Mouse (Mus musculus) forebrain, postnatal 0 days (tissue): ENCODE data around the gene Tjap1. TPM values are rescaled to one million over a fixed set of nuclear protein-coding genes. Genes with fewer than 3 reads are reported as not detected.

Experiments used
- ATAC-seq: fragments of 200-750 bp; cut with Nextera tagmentation; 2 replicates; pipeline ENCODE4 v1.8.0; 2017; ENCODE audit warnings: mild to moderate bottlenecking, moderate library complexity
- DNase-seq: peaks from one replicate; pipeline ENCODE4 v3.0.0-alpha.2; 2015
- H3K27ac ChIP-seq: fragments of 300-500 bp; sonication (generic); 2 replicates; pipeline ENCODE4 v1.5.1; 2014; ENCODE audit warnings: low read depth, mild to moderate bottlenecking, antibody characterized with exemption, low read length, moderate library complexity, mixed read lengths
- H3K27me3 ChIP-seq: fragments of 300-500 bp; sonication (generic); 2 replicates; pipeline ENCODE4 v1.6.1; 2014; ENCODE audit warnings: mild to moderate bottlenecking, low read length, mixed read lengths; ENCODE audit not compliant: insufficient read depth
- H3K36me3 ChIP-seq: fragments of 300-500 bp; sonication (generic); 2 replicates; pipeline ENCODE4 v1.6.1; 2014; ENCODE audit warnings: mild to moderate bottlenecking, moderate library complexity; ENCODE audit not compliant: insufficient read depth
- H3K4me1 ChIP-seq: fragments of 300-500 bp; sonication (generic); 2 replicates; pipeline ENCODE4 v1.6.1; 2014; ENCODE audit warnings: antibody characterized with exemption; ENCODE audit not compliant: insufficient read depth
- H3K4me2 ChIP-seq: fragments of 300-500 bp; sonication (generic); 2 replicates; pipeline ENCODE4 v1.6.1; 2014; ENCODE audit warnings: low read depth, mild to moderate bottlenecking, moderate library complexity
- H3K4me3 ChIP-seq: fragments of 300-500 bp; sonication (generic); 2 replicates; pipeline ENCODE4 v1.5.1; 2014; ENCODE audit warnings: low read depth, low read length, mixed read lengths
- H3K9ac ChIP-seq: fragments of 300-500 bp; sonication (generic); 2 replicates; pipeline ENCODE4 v1.6.1; 2014; ENCODE audit warnings: mild to moderate bottlenecking
- H3K9me3 ChIP-seq: fragments of 300-500 bp; sonication (generic); 2 replicates; pipeline ENCODE4 v1.6.1; 2016; ENCODE audit warnings: low read length
- CTCF ChIP-seq: sonication (generic); IDR thresholded peaks from 2 replicates; pipeline ENCODE4 v1.5.1; 2016; ENCODE audit warnings: antibody characterized with exemption, control low read depth, low read depth
- WGBS: fragments of 180-500 bp; shearing (Covaris S2); extraction: QIAGEN DNeasy Blood & Tissue Kit; methylation state at CpG from one replicate; pipeline ENCODE4 v1.1.7; 2014; 5-methylcytosine and 5-hydroxymethylcytosine counted together
- polyA plus RNA-seq: library from polyadenylated mRNA; unstranded; fragments of >200 nt; fragmentation: Nextera tagmentation; extraction: Ambion mirVana; gene quantifications from 2 replicates; pipeline ENCODE4 v1.2.1, GENCODE M21; 2015
- total RNA-seq: library from RNA; depleted of rRNA; stranded (reverse); fragments of >200 nt; gene quantifications from 2 replicates; pipeline ENCODE4 v1.2.3, GENCODE M21; 2014

The Tjap1 gene
- total and polyA plus RNA-seq, 2 experiments from 2014 or later, result 17.6 to 36.9 TPM

DNA sequence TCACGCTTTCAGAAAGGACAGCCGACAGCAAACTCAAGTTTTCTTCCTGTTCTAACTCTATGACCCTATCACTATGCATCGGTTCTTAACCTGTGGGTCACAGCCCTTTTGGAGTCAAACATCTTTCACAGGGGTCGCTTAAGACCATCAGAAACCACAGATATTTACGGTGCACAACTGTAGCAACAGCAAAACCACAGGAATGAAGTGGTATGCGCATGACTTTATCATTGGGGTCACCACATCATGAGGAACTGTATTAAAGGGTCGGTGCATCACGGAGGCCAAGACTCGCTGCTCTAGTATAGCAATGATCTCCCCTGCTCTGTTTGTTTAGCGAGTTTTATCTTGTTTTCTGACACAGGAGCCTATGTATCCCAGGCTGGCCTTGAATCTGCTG lies 33.0 kb upstream of the Tjap1 start:
- TF ChIP-seq CTCF, result no peak
- no peaks in the 10 kb centered on the region for H3K9me3 ChIP-seq
- DNase-seq (no peak), ATAC-seq (no peak)
- no peak overlapping the region for H3K4me2 ChIP-seq
- H3K36me3 ChIP-seq, result no peaks in the 10 kb centered on the region; the same call in 1 of the 2 replicates
- H3K9ac ChIP-seq, result no peak overlapping the region
- 89% methylated on average over 10 of the region's 10 CpGs for WGBS
- no peaks in the 10 kb centered on the region for H3K27me3 ChIP-seq
- H3K4me3 ChIP-seq, result no peak overlapping the region
- H3K27ac ChIP-seq, result no peak overlapping the region
- H3K4me1 ChIP-seq, result no peaks in the 10 kb centered on the region

GRCm38 (mm10) chr17:46313135-46313715 lies 30.4 kb upstream of the Tjap1 start:
- no peak for TF ChIP-seq CTCF
- Histone ChIP-seq H3K9me3 (no peaks in the 10 kb centered on the region), H3K36me3 (peaks cover 2% of the 10 kb centered on the region; the same call in 1 of the 2 replicates), H3K4me3 (no peak overlapping the region), H3K27ac (no peak overlapping the region), H3K9ac (no peak overlapping the region), H3K27me3 (no peaks in the 10 kb centered on the region), H3K4me1 (no peaks in the 10 kb centered on the region), H3K4me2 (no peak overlapping the region)
- no peak for ATAC-seq
- DNase-seq, result no peak
- 90% methylated on average over 9 of the region's 9 CpGs for WGBS

- 85% methylated on average over 10 of the region's 10 CpGs for WGBS
- H3K4me2 ChIP-seq, result no peak overlapping the region
- H3K36me3 ChIP-seq, result peaks cover 3% of the 10 kb centered on the region
- H3K9ac ChIP-seq, result no peak overlapping the region
- H3K4me1 ChIP-seq, result no peaks in the 10 kb centered on the region
- no peak for TF ChIP-seq CTCF
- H3K27me3 ChIP-seq, result no peaks in the 10 kb centered on the region
- H3K27ac ChIP-seq, result no peak overlapping the region
- DNase-seq, result no peak
- no peak overlapping the region for H3K4me3 ChIP-seq
- no peaks in the 10 kb centered on the region for H3K9me3 ChIP-seq
- ATAC-seq, result peak; percentile 50
Measured at GRCm38 (mm10) chr17:46310515-46310914, 27.7 kb upstream of the Tjap1 start.

DNA sequence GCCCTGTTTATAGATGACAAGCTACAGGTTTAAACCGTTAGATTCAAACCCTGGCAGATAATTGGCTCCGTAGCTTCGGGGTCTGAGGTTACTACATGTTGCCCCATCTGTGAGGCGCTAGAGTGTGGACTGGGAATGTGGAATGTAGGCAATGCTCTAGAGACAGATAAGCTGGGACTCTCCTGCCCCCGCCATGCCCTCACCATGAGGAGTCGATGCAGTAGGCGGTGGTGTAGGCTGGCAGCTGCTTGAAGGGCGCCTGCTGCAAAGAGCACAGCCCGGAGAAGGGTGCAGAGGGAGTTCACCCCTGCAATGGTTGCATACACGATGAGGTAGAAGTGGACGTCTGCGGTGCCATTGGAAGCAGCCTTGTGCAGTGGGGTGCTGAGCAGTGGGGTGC lies 27.0 kb upstream of the Tjap1 start:
- Histone ChIP-seq H3K27me3 (no peaks in the 10 kb centered on the region), H3K4me2 (no peak overlapping the region), H3K36me3 (peaks cover 9% of the 10 kb centered on the region), H3K27ac (no peak overlapping the region), H3K9me3 (no peaks in the 10 kb centered on the region), H3K9ac (no peak overlapping the region), H3K4me3 (no peak overlapping the region), H3K4me1 (no peaks in the 10 kb centered on the region)
- no peak for ATAC-seq
- no peak for TF ChIP-seq CTCF
- DNase-seq, result no peak
- 89% methylated on average over 12 of the region's 12 CpGs for WGBS

GRCm38 (mm10) chr17:46306956-46307355 lies 24.1 kb upstream of the Tjap1 start:
- no peak overlapping the region for H3K4me2 ChIP-seq
- H3K4me3 ChIP-seq, result no peak overlapping the region
- no peak overlapping the region for H3K27ac ChIP-seq
- no peaks in the 10 kb centered on the region for H3K9me3 ChIP-seq
- no peak for ATAC-seq
- TF ChIP-seq CTCF, result no peak
- 91% methylated on average over 15 of the region's 15 CpGs for WGBS
- H3K9ac ChIP-seq, result no peak overlapping the region
- no peaks in the 10 kb centered on the region for H3K4me1 ChIP-seq
- no peaks in the 10 kb centered on the region for H3K27me3 ChIP-seq
- peaks cover 28% of the 10 kb centered on the region; the same call in 1 of the 2 replicates for H3K36me3 ChIP-seq
- no peak for DNase-seq

DNA sequence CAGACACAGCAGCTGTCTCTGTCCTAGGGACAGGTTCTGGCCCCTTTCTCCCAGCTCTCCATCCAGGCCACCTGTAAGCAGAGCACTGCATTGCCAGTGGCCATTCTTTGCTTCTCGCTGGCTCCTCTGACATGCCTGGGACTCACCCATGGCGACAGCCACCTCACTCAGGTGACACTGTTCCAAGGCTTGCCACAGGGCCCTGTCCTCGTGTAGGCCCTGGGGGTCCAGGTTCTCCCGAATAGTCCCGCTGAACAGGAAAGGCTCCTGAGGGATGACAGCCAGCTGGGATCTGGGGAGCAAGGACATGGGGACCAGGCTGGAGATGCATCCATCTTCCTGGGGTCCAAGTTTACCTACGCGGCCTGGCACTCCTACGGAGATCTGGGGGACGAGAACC lies 21.4 kb upstream of the Tjap1 start:
- TF ChIP-seq CTCF, result no peak
- Histone ChIP-seq H3K4me2 (no peak overlapping the region), H3K27me3 (no peaks in the 10 kb centered on the region), H3K4me1 (no peaks in the 10 kb centered on the region), H3K27ac (no peak overlapping the region), H3K9me3 (no peaks in the 10 kb centered on the region), H3K4me3 (no peak overlapping the region), H3K36me3 (peaks cover 26% of the 10 kb centered on the region; the same call in 1 of the 2 replicates), H3K9ac (no peak overlapping the region)
- ATAC-seq (no peak), DNase-seq (no peak)
- WGBS, result 93% methylated on average over 9 of the region's 9 CpGs

DNA sequence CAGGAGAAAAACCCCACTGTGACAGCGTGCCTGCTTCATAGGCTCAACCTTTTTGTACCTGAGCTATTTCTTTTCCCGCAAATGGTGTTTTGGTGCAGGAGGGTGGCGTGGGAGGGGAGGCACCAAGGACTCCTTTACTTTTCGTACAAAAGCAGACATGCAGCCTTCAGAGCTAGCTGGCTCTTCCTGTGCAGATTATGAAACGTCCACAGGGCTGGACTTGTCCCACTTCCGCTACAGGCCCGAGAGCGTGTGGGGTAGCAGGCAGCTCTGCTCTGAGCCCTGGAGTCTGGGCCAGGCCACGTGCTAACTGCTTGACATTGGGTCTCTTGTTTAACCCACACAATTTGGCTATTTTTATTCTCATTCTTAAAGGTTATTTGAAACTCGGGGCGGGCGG lies 19.1 kb upstream of the Tjap1 start:
- Histone ChIP-seq H3K9ac (no peak overlapping the region), H3K36me3 (peaks cover 26% of the 10 kb centered on the region; the same call in 1 of the 2 replicates), H3K4me3 (no peak overlapping the region), H3K27me3 (no peaks in the 10 kb centered on the region), H3K9me3 (no peaks in the 10 kb centered on the region), H3K27ac (no peak overlapping the region), H3K4me2 (no peak overlapping the region), H3K4me1 (no peaks in the 10 kb centered on the region)
- DNase-seq, result no peak
- no peak for TF ChIP-seq CTCF
- 77% methylated on average over 12 of the region's 12 CpGs for WGBS
- no peak for ATAC-seq
